Mouse (Mus musculus) right cerebral cortex, adult 18-20 months (tissue): Measurements from ENCODE around the gene Cacna1i.
A peak's percentile ranks its signal among the peaks of the same experiment; 100 is the strongest.

Experiments used
- DNase-seq: peaks from one replicate; pipeline ENCODE4 v3.0.0; 2022; ENCODE audit warnings: mixed read lengths

Gene Cacna1i

DNA sequence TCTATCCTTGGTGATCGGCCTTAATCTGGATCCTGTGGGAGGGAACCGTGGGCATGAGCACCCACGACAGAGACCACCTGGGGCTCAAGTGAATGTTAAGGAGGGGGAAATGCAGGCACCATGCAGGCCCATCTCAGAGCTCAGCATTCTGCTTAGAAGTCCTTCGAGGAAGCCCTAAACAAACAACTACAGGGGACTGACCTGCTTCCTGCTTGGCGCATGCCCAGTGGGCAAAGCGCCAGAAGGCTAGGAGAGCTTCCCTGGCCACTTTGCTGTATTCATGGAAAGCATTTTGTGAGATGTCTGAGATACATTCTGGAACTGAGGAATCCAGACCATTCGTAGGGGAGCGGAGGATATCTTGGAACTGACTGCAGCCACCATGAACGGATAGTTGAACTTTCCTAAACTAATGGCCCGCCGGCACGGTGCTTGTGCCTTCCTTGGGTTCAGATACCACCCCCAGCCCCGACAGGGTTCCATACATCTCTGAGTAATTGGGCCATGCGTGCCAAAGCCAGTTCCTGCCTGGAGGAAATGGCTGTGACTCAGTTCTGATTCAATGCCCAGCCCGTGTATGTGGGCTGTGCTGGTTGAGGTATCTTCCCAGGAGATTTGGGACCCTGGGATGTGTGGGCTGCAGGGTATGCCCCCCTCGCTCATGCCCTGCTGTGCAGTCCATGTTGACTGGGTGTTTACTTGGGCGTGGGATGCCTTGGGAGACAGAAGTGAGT is 127.1 kb downstream of the Cacna1i start:
- peak; percentile 65 for DNase-seq

GRCm38 (mm10) chr15:80415132-80415531 is 128.1 kb downstream of the Cacna1i start:
- DNase-seq, result no peak

DNA sequence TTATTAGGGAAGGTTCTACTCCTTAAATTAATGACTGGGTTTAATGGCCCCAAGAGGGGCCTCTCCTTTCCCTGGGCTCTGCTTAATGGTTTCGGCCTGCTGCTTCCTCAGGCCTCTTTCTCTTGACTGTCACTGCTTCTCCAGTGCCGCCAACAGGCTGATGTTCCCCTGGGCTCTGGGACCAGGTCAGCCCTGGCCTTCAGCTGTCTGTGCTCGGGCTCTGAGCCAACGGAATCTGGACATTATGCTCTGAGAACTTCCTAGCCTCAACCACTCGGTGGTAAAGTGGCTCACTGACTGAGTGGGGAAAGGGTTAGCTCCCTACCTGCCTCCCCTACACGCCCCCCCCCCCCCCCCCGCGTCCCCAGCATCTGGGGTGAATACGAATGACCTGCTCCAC is 130.0 kb downstream of the Cacna1i start:
- DNase-seq, result no peak

GRCm38 (mm10) chr15:80418146-80418545 is 131.1 kb downstream of the Cacna1i start:
- DNase-seq, result peak; percentile 67

GRCm38 (mm10) chr15:80430324-80430723 is 143.3 kb downstream of the Cacna1i start:
- DNase-seq, result peak; percentile 43

DNA sequence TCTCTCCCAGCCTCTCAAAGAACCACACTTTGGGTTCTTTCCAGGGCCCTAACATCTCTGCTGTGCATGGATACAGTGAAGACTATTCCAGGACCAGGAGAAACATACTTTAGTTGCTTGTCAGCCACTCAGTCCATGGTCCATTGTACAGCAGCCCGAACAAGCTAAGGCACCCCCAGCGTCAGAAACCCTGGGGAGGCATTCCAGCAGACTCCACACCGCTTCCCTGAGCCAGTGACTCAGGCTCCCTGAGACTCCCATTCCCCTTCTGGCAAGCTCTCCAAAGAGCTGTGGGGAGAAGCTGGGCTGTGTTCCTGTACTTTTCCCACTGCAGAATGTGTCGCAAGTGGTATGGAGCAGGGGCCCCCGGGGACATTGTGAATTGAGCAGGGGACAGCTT is 149.9 kb downstream of the Cacna1i start:
- DNase-seq, result no peak

DNA sequence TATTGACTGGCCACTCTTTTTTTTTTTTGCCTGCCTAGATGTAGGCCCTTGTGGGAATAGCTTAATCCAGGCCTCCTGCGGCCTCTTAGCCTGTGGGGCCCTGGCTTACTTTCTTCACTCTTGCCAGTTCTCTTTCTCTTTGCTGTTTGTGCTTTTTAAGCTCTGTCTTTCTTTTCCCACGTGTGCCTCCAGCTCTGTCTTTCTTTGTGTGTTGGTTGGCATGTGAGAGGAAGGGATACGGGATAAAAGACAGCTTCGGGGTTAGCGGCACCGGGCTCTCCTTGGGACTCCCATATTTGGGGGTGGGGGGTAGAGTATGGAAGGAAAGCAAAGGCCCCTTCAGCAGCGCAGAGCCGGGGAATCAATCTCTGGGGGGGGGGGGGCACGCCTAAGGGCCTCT is 151.0 kb downstream of the Cacna1i start:
- no peak for DNase-seq

DNA sequence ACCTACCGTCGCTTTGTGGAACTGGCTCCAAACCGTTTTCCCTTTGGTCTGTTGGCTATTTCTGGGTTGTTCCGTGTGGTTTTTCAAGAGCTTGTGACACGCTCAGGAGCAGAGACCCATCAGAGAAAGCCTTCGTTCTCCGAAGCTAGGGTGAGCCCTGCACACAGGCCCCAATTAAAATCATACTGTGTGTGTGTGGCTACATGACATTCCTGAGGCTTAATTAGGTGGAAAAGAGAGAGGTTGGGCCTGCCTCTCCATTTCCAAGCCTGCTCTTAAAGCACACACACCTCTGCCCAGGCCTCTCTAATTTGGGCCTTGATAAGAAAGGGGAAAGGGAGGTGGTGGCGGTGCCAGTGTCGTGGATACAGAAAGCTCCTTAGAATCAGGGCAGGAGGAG is 151.4 kb downstream of the Cacna1i start:
- DNase-seq, result no peak

GRCm38 (mm10) chr15:80440195-80440594 is 153.2 kb downstream of the Cacna1i start:
- no peak for DNase-seq

DNA sequence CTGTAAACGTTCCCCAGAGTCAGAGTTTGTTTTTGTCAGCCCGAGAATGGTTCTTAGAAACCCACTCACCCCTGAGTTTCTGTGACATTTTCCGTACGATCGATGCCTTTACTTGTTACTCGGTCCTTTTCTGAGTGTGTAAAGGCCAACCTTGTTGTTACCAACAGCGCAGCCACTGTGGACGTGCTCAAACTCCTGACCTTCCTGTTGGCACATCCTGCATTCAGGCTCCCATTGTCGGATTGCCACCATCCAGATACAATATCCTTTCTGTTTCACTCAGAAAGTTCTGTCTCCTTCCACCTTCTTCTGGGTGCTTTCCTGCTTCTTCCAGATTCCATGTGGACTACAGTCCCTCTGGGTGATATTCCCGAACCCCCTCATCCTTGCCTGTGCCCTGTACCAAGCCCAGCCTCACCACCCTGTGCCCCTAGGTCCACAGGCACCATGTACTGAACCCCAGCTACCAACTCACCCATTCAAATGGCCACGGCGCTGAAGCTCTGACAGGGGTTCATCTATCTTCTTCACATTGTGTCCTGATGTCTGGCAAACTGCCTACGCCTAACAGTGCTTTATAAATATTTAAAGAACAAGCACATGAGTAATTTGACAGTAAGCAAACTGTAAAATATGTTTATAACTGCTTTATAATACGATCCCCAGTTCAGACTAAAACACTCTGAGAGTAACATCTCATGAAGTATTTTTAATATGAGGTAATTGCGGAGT is 159.1 kb downstream of the Cacna1i start:
- no peak for DNase-seq
